Mouse (Mus musculus) intestine, embryonic 16.5 days (tissue): ENCODE results near the gene Rbpjl. TPM values are rescaled to one million over a fixed set of nuclear protein-coding genes. Genes with fewer than 3 reads are reported as not detected.
A peak's percentile ranks its signal among the peaks of the same experiment; 100 is the strongest.

ENCODE experiments used
- ATAC-seq: fragments of 200-750 bp; cut with Nextera tagmentation; 2 replicates; pipeline ENCODE4 v1.8.0; 2017; ENCODE audit warnings: moderate TSS enrichment, moderate library complexity
- H3K27ac ChIP-seq: fragments of 300-500 bp; sonication (generic); 2 replicates; pipeline ENCODE4 v1.5.1; 2014; ENCODE audit warnings: mild to moderate bottlenecking, low read length
- H3K27me3 ChIP-seq: fragments of 300-500 bp; sonication (generic); replicated peaks from 2 replicates; pipeline ENCODE4 v1.6.1; 2014; ENCODE audit warnings: low read length, control low read depth, mixed read lengths; ENCODE audit not compliant: control insufficient read depth, insufficient read depth
- H3K36me3 ChIP-seq: fragments of 300-500 bp; sonication (generic); 2 replicates; pipeline ENCODE4 v1.6.1; 2014; ENCODE audit warnings: low read length, control low read depth; ENCODE audit not compliant: control insufficient read depth, insufficient read depth
- H3K4me1 ChIP-seq: fragments of 300-500 bp; sonication (generic); 2 replicates; pipeline ENCODE4 v1.6.1; 2014; ENCODE audit warnings: low read length, control low read depth, mixed read lengths; ENCODE audit not compliant: control insufficient read depth, insufficient read depth
- H3K4me2 ChIP-seq: fragments of 300-500 bp; sonication (generic); 2 replicates; pipeline ENCODE4 v1.6.1; 2014; ENCODE audit warnings: low read depth, low read length, control low read depth
- H3K4me3 ChIP-seq: fragments of 300-500 bp; sonication (generic); 2 replicates; pipeline ENCODE4 v1.5.1; 2014; ENCODE audit warnings: mild to moderate bottlenecking, low read length
- H3K9ac ChIP-seq: fragments of 300-500 bp; sonication (generic); 2 replicates; pipeline ENCODE4 v1.6.1; 2014; ENCODE audit warnings: low read depth, low read length
- H3K9me3 ChIP-seq: fragments of 300-500 bp; sonication (generic); 2 replicates; pipeline ENCODE4 v1.6.1; 2016; ENCODE audit warnings: low read length, control low read depth; ENCODE audit not compliant: control insufficient read depth
- WGBS: fragments of 180-500 bp; shearing (Covaris S2); extraction: QIAGEN DNeasy Blood & Tissue Kit; methylation state at CpG from one replicate; pipeline ENCODE4 v1.1.7; 2014; 5-methylcytosine and 5-hydroxymethylcytosine counted together
- polyA plus RNA-seq: library from polyadenylated mRNA; unstranded; fragments of >200 nt; fragmentation: Nextera tagmentation; extraction: Ambion mirVana; gene quantifications from 2 replicates; pipeline ENCODE4 v1.2.1, GENCODE M21; 2015

The Rbpjl gene
- polyA plus RNA-seq, 1 experiment from 2014 or later: 25.1 TPM

DNA sequence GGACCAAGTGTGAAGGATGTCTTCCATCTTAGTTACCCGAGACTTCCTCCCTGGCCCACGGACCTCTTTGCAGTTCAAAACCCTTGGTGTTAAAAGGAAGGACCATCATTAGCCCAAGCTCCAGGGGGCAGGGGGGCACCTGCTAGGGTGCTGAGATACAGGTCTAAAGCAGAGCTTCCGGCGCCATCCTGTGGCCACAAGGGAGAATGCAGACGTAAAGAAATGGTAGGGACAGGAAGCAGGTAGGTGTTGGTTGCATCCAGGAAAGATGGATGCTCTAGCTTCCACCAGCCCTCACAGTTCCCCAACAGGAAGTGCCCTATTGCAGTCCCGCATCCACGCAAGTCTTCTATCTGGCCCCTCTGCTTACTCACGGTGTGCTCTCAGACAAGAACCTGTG, 16.0 kb upstream of the Rbpjl start:
- Histone ChIP-seq H3K4me1 (peaks cover 9% of the 10 kb centered on the region; the same call in 1 of the 2 replicates), H3K4me3 (no peak overlapping the region), H3K9ac (no peak overlapping the region), H3K36me3 (no peaks in the 10 kb centered on the region), H3K9me3 (no peaks in the 10 kb centered on the region), H3K27ac (no peak overlapping the region), H3K4me2 (no peak overlapping the region), H3K27me3 (peaks cover 8% of the 10 kb centered on the region; the same call in 1 of the 2 replicates)
- 14% methylated on average over 8 of the region's 8 CpGs for WGBS
- no peak for ATAC-seq

- H3K4me1 ChIP-seq: peaks cover 9% of the 10 kb centered on the region; the same call in 1 of the 2 replicates
- no peak within 1 kb of the TSS for H3K27ac ChIP-seq
- peaks cover 8% of the 10 kb centered on the region; the same call in 1 of the 2 replicates for H3K27me3 ChIP-seq
- H3K4me3 ChIP-seq: peak within 1 kb of the TSS; percentile 57
- H3K9ac ChIP-seq: peak within 1 kb of the TSS; percentile 68
- peak; percentile 71 for ATAC-seq
- H3K36me3 ChIP-seq: no peaks in the 10 kb centered on the region
- WGBS: 3% methylated on average over 17 of the region's 17 CpGs
- H3K4me2 ChIP-seq: peak within 1 kb of the TSS; percentile 86
- no peaks in the 10 kb centered on the region for H3K9me3 ChIP-seq
These were observed 13.9 kb upstream of the Rbpjl start, which contains the start of gene Slpi for GRCm38 (mm10) chr2:164389020-164389419. TSS of gene Slpi (minus strand) at chr2:164389095.

DNA sequence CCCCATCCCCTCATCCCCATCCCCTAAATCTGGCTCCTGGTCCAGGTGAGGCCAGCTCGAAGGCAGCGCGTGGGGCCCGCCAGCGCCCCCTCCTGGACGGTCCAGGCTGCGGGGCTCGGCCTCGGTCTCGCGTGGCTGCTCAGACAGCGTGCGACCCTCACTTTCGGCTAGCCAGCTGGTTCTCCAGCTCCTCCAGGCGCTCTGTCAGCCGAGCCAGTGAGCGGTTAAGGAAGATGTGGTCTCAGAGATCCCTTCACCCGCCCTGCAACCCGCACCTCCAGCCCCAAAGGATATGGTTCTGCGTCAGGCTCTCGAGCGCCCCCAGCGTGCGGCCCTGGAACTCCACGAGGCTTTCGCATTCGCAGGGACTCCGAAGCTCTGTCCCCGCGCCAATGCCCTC, 13.4 kb upstream of the Rbpjl start:
- ATAC-seq: peak; percentile 73

GRCm38 (mm10) chr2:164393126-164393525, 9.8 kb upstream of the Rbpjl start:
- ATAC-seq: no peak
- H3K36me3 ChIP-seq: no peaks in the 10 kb centered on the region
- H3K4me2 ChIP-seq: no peak overlapping the region
- no peaks in the 10 kb centered on the region for H3K9me3 ChIP-seq
- WGBS: 74% methylated on average over 29 of the region's 29 CpGs
- no peak overlapping the region for H3K27ac ChIP-seq
- H3K9ac ChIP-seq: no peak overlapping the region
- H3K4me1 ChIP-seq: peaks cover 9% of the 10 kb centered on the region; the same call in 1 of the 2 replicates
- H3K4me3 ChIP-seq: no peak overlapping the region
- H3K27me3 ChIP-seq: peaks cover 8% of the 10 kb centered on the region; the same call in 1 of the 2 replicates

More for the DNA sequence above, 13.4 kb upstream of the Rbpjl start:
- H3K27me3 ChIP-seq: peaks cover 8% of the 10 kb centered on the region; the same call in 1 of the 2 replicates
- H3K27ac ChIP-seq: no peak overlapping the region
- H3K4me3 ChIP-seq: peak overlapping the region; percentile 57
- no peaks in the 10 kb centered on the region for H3K36me3 ChIP-seq
- under 1% methylated on average over 30 of the region's 30 CpGs for WGBS
- no peaks in the 10 kb centered on the region for H3K9me3 ChIP-seq
- H3K9ac ChIP-seq: peak overlapping the region; percentile 68
- peak overlapping the region; percentile 86 for H3K4me2 ChIP-seq
- peaks cover 9% of the 10 kb centered on the region; the same call in 1 of the 2 replicates for H3K4me1 ChIP-seq

GRCm38 (mm10) chr2:164396076-164396475, 6.9 kb upstream of the Rbpjl start:
- Histone ChIP-seq H3K27ac (no peak overlapping the region), H3K4me3 (no peak overlapping the region), H3K27me3 (peaks cover 17% of the 10 kb centered on the region), H3K9ac (no peak overlapping the region), H3K36me3 (no peaks in the 10 kb centered on the region), H3K4me1 (0 out of 2 replicates have a peak, but pooled peaks cover 7% of the 10 kb centered on the region), H3K9me3 (no peaks in the 10 kb centered on the region), H3K4me2 (no peak overlapping the region)
- 92% methylated on average over 7 of the region's 7 CpGs for WGBS
- no peak for ATAC-seq

- no peak overlapping the region for H3K4me2 ChIP-seq
- H3K9ac ChIP-seq: no peak overlapping the region
- no peaks in the 10 kb centered on the region for H3K9me3 ChIP-seq
- H3K4me3 ChIP-seq: no peak overlapping the region
- 0 out of 2 replicates have a peak, but pooled peaks cover 7% of the 10 kb centered on the region for H3K4me1 ChIP-seq
- ATAC-seq: no peak
- H3K27me3 ChIP-seq: peaks cover 24% of the 10 kb centered on the region
- no peaks in the 10 kb centered on the region for H3K36me3 ChIP-seq
- WGBS: 68% methylated on average over 12 of the region's 12 CpGs
- H3K27ac ChIP-seq: no peak overlapping the region
These were observed 6.0 kb upstream of the Rbpjl start for GRCm38 (mm10) chr2:164396911-164397310.

- H3K4me1 ChIP-seq: peaks cover 30% of the 10 kb centered on the region
- 29% methylated on average over 14 of the region's 14 CpGs for WGBS
- no peaks in the 10 kb centered on the region for H3K9me3 ChIP-seq
- H3K4me3 ChIP-seq: peak overlapping the region; percentile 47
- H3K4me2 ChIP-seq: peak overlapping the region; percentile 75; the same call in 1 of the 2 replicates
- peak; percentile 26 for ATAC-seq
- no peaks in the 10 kb centered on the region for H3K36me3 ChIP-seq
- H3K27me3 ChIP-seq: peaks cover 50% of the 10 kb centered on the region
- no peak overlapping the region for H3K9ac ChIP-seq
- no peak overlapping the region for H3K27ac ChIP-seq
These were observed 598 bp downstream of the Rbpjl start for GRCm38 (mm10) chr2:164403396-164404081.

- H3K36me3 ChIP-seq: no peaks in the 10 kb centered on the region
- H3K9ac ChIP-seq: peak overlapping the region; percentile 65
- H3K4me1 ChIP-seq: peaks cover 30% of the 10 kb centered on the region
- peak overlapping the region; percentile 47 for H3K4me3 ChIP-seq
- 4% methylated on average over 47 of the region's 49 CpGs for WGBS
- H3K9me3 ChIP-seq: no peaks in the 10 kb centered on the region
- peak overlapping the region; percentile 75 for H3K4me2 ChIP-seq
- no peak overlapping the region; the same call in 1 of the 2 replicates for H3K27ac ChIP-seq
- peak; percentile 54; the same call in 1 of the 2 replicates for ATAC-seq
- H3K27me3 ChIP-seq: peaks cover 50% of the 10 kb centered on the region
These were observed 1.4 kb downstream of the Rbpjl start for GRCm38 (mm10) chr2:164404082-164404990.

DNA sequence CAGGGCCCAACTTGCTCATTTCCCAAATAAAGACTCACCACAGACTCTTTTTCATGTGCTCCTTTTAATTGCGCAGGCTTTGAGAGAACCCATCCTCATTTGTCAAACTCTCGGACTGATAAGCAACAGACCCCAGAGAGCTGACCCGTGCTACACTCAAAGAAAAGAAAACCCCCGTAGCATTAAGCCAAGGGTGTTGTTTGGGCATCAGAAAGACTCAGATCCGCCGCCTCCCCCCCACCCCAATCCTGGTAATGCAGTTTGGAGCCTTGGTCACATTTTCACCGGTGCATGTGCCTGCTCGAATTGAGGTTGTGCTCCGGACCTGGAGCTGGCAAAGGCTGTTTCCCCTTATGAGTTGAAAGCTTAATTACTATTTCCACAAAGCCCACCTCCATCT, 2.1 kb downstream of the Rbpjl start, which contains the start of gene Matn4:
TSS of gene Matn4 (minus strand) at position 101 of the 400 bp plus-strand sequence.
- no peak for ATAC-seq
- H3K4me1 ChIP-seq: peaks cover 30% of the 10 kb centered on the region
- H3K9me3 ChIP-seq: no peaks in the 10 kb centered on the region
- H3K36me3 ChIP-seq: no peaks in the 10 kb centered on the region
- H3K27ac ChIP-seq: no peak within 1 kb of the TSS; the same call in 1 of the 2 replicates
- H3K4me3 ChIP-seq: peak within 1 kb of the TSS; percentile 47
- H3K27me3 ChIP-seq: peaks cover 44% of the 10 kb centered on the region
- peak within 1 kb of the TSS; percentile 65 for H3K9ac ChIP-seq
- H3K4me2 ChIP-seq: peak within 1 kb of the TSS; percentile 75
- WGBS: 12% methylated on average over 9 of the region's 9 CpGs
